Mouse (Mus musculus) CH12.LX (cell line): Measurements from ENCODE around the gene Grk3. TPM values are rescaled to one million over a fixed set of nuclear protein-coding genes. Genes with fewer than 3 reads are reported as not detected.

Experiments used
- DNase-seq: peaks from one replicate; pipeline ENCODE4 v3.0.0-alpha.2; 2013; ENCODE audit errors: extremely low read depth
- H3K27ac ChIP-seq: 2 replicates; pipeline ENCODE4 v1.5.1; 2012; ENCODE audit warnings: low read depth, mild to moderate bottlenecking, control low read depth, moderate library complexity; ENCODE audit not compliant: insufficient read depth
- H3K27me3 ChIP-seq: replicated peaks from 2 replicates; pipeline ENCODE3; 2012; ENCODE audit warnings: inconsistent platforms
- H3K36me3 ChIP-seq, 2 experiments: replicated peaks in 1 of 2; 2 replicates each; pipeline versions ENCODE3 to v1.6.1; 2012; ENCODE audit warnings: inconsistent platforms in 1 of 2, low read length in 1 of 2, mild to moderate bottlenecking in 1 of 2, mixed read lengths in 1 of 2, moderate library complexity in 1 of 2; ENCODE audit not compliant: control insufficient read depth in 1 of 2, insufficient read depth in 1 of 2
- H3K4me1 ChIP-seq, 2 experiments: 2 replicates each; pipeline ENCODE4 v1.6.1; 2012; ENCODE audit warnings: inconsistent platforms in 1 of 2, moderate library complexity in 1 of 2; ENCODE audit not compliant: insufficient read depth in 2 of 2, control insufficient read depth in 1 of 2
- H3K4me2 ChIP-seq: 2 replicates; pipeline ENCODE4 v1.6.1; 2012; ENCODE audit warnings: low read depth, mild to moderate bottlenecking, control low read depth; ENCODE audit not compliant: poor library complexity, insufficient read depth, severe bottlenecking
- H3K4me3 ChIP-seq, 3 experiments: fragments of 150-350 bp in 1 of 3; sonication (generic) in 1 of 3; replicated peaks in 1 of 3; 2 replicates each; pipeline versions ENCODE3 to v1.5.1; 2011 to 2012; ENCODE audit warnings: low read depth in 2 of 3, low read length in 2 of 3, mild to moderate bottlenecking in 2 of 3, moderate library complexity in 2 of 3, control low read depth in 1 of 3, improper control_type of control experiment in 1 of 3, inconsistent platforms in 1 of 3, mixed read lengths in 1 of 3; ENCODE audit not compliant: poor library complexity in 1 of 3
- H3K79me2 ChIP-seq: replicated peaks from 2 replicates; pipeline ENCODE4 v1.6.1; 2012; ENCODE audit warnings: mild to moderate bottlenecking, moderate library complexity; ENCODE audit not compliant: control insufficient read depth, poor library complexity, insufficient read depth, severe bottlenecking; ENCODE audit errors: extremely low read depth
- H3K9ac ChIP-seq: 2 replicates; pipeline ENCODE4 v1.6.1; 2012; ENCODE audit warnings: low read depth, mild to moderate bottlenecking, control low read depth, moderate library complexity; ENCODE audit not compliant: insufficient read depth
- H3K9me3 ChIP-seq: replicated peaks from 2 replicates; pipeline ENCODE3; 2012; ENCODE audit warnings: low read length, inconsistent platforms, mixed read lengths
- CHD1 ChIP-seq: IDR thresholded peaks from 2 replicates; pipeline ENCODE4 v1.6.1; 2012; ENCODE audit warnings: low read depth, low read length, improper control_type of control experiment, inconsistent platforms
- CHD2 ChIP-seq: IDR thresholded peaks from 2 replicates; pipeline ENCODE4 v1.6.1; 2011; ENCODE audit warnings: low read length, improper control_type of control experiment
- CTCF ChIP-seq, 2 experiments: IDR thresholded peaks in 1 of 2; conservative IDR thresholded peaks in 1 of 2; 2 replicates each; pipeline ENCODE4 v1.5.1; 2011 to 2012; ENCODE audit warnings: low read depth in 2 of 2, low read length in 2 of 2, improper control_type of control experiment in 1 of 2, inconsistent platforms in 1 of 2, mild to moderate bottlenecking in 1 of 2, moderate library complexity in 1 of 2
- E2F4 ChIP-seq: IDR thresholded peaks from 2 replicates; pipeline ENCODE4 v1.6.1; 2011; ENCODE audit warnings: low read depth, low read length, improper control_type of control experiment; ENCODE audit not compliant: insufficient replicate concordance
- ELF1 ChIP-seq: IDR thresholded peaks from 2 replicates; pipeline ENCODE4 v1.6.1; 2014; ENCODE audit warnings: low read depth, mild to moderate bottlenecking, inconsistent platforms, low read length, improper control_type of control experiment
- ETS1 ChIP-seq: conservative IDR thresholded peaks from 2 replicates; pipeline ENCODE4 v1.6.1; 2012; ENCODE audit warnings: low read depth, mild to moderate bottlenecking, inconsistent platforms, low read length, improper control_type of control experiment, moderate library complexity
- GABPA ChIP-seq: IDR thresholded peaks from 2 replicates; pipeline ENCODE4 v1.6.1; 2012; ENCODE audit warnings: low read depth, low read length, improper control_type of control experiment, inconsistent platforms; ENCODE audit not compliant: insufficient replicate concordance
- IRF4 ChIP-seq: IDR thresholded peaks from 2 replicates; pipeline ENCODE4 v1.6.1; 2014; ENCODE audit warnings: low read depth, mild to moderate bottlenecking, inconsistent platforms, low read length, improper control_type of control experiment
- MAZ ChIP-seq: IDR thresholded peaks from 2 replicates; pipeline ENCODE4 v1.6.1; 2012; ENCODE audit warnings: low read depth, mild to moderate bottlenecking, inconsistent platforms, low read length, improper control_type of control experiment, moderate library complexity
- MEF2A ChIP-seq: IDR thresholded peaks from 2 replicates; pipeline ENCODE4 v1.6.1; 2014; ENCODE audit warnings: low read depth, mild to moderate bottlenecking, inconsistent platforms, low read length, improper control_type of control experiment, borderline replicate concordance
- MXI1 ChIP-seq: IDR thresholded peaks from 2 replicates; pipeline ENCODE4 v1.6.1; 2011; ENCODE audit warnings: mild to moderate bottlenecking, low read depth, low read length, improper control_type of control experiment
- MYC ChIP-seq: IDR thresholded peaks from 2 replicates; pipeline ENCODE4 v1.6.1; 2011; ENCODE audit warnings: low read depth, mild to moderate bottlenecking, improper control_type of control experiment, low read length
- NELFE ChIP-seq: IDR thresholded peaks from 2 replicates; pipeline ENCODE4 v1.6.1; 2011; ENCODE audit warnings: low read depth, low read length, improper control_type of control experiment
- NRF1 ChIP-seq: IDR thresholded peaks from 2 replicates; pipeline ENCODE4 v1.6.1; 2014; ENCODE audit warnings: low read depth, mild to moderate bottlenecking, inconsistent platforms, low read length, improper control_type of control experiment, moderate library complexity
- PAX5 ChIP-seq: IDR thresholded peaks from 2 replicates; pipeline ENCODE4 v1.6.1; 2012; ENCODE audit warnings: low read length, inconsistent platforms, mixed read lengths
- POLR2AphosphoS2 ChIP-seq: IDR thresholded peaks from 2 replicates; pipeline ENCODE4 v1.6.1; 2011; ENCODE audit warnings: low read depth, low read length, improper control_type of control experiment
- RCOR1 ChIP-seq: conservative IDR thresholded peaks from 2 replicates; pipeline ENCODE4 v1.6.1; 2012; ENCODE audit warnings: low read depth, mild to moderate bottlenecking, inconsistent platforms, low read length, improper control_type of control experiment
- SMC3 ChIP-seq: IDR thresholded peaks from 2 replicates; pipeline ENCODE4 v1.6.1; 2011; ENCODE audit warnings: low read depth, low read length, improper control_type of control experiment
- TBP ChIP-seq: conservative IDR thresholded peaks from 2 replicates; pipeline ENCODE4 v1.6.1; 2011; ENCODE audit warnings: low read depth, low read length, improper control_type of control experiment
- TCF12 ChIP-seq: IDR thresholded peaks from 2 replicates; pipeline ENCODE4 v1.6.1; 2014; ENCODE audit warnings: low read depth, mild to moderate bottlenecking, inconsistent platforms, low read length, improper control_type of control experiment
- USF2 ChIP-seq: conservative IDR thresholded peaks from 2 replicates; pipeline ENCODE4 v1.6.1; 2011; ENCODE audit warnings: low read depth, low read length, improper control_type of control experiment
- ZC3H11A ChIP-seq: IDR thresholded peaks from 2 replicates; pipeline ENCODE4 v1.6.1; 2012; ENCODE audit warnings: low read depth, mild to moderate bottlenecking, inconsistent platforms, low read length, improper control_type of control experiment
- ZKSCAN1 ChIP-seq: IDR thresholded peaks from 2 replicates; pipeline ENCODE4 v1.6.1; 2012; ENCODE audit warnings: low read depth, inconsistent platforms, low read length, improper control_type of control experiment, borderline replicate concordance
- ZNF384 ChIP-seq: IDR thresholded peaks from 2 replicates; pipeline ENCODE4 v1.6.1; 2012; ENCODE audit warnings: low read depth, low read length, improper control_type of control experiment, inconsistent platforms
- dilution Hi-C: fragments of 300-500 bp; cut with MboI; formaldehyde crosslinking; loops from 2 replicates; pipeline ENCODE4 v1.14.3; 2020; ENCODE audit warnings: low sequenced_read_pairs; ENCODE audit not compliant: extremely low pct_unique_long_range_greater_than_20kb, extremely low pct_ligation_motif_present
- in situ Hi-C: fragments of 300-500 bp; cut with MboI; formaldehyde crosslinking; loops from 3 replicates; pipeline ENCODE4 v1.14.3; 2019; ENCODE audit warnings: low sequenced_read_pairs, low pct_ligation_motif_present, low pct_unique_long_range_greater_than_20kb, mixed read lengths
- polyA plus RNA-seq: library from polyadenylated mRNA; unstranded; fragments of >175 nt; gene quantifications from 2 replicates; pipeline ENCODE4 v1.2.1, GENCODE M21; 2012; ENCODE audit warnings: low read depth; ENCODE audit not compliant: insufficient read length
- total RNA-seq, 2 experiments: library from RNA; depleted of rRNA; stranded (reverse); fragments of 300-350 nt in 1 of 2; fragments of >200 nt in 1 of 2; gene quantifications; 2 replicates each; pipeline ENCODE4 v1.2.3; 2012 to 2014

The Grk3 gene
- total and polyA plus RNA-seq, 3 experiments = not detected

GRCm38 (mm10) chr5:112928201-112928881, 87.2 kb downstream of the Grk3 start:
- Histone ChIP-seq H3K9ac (no peak overlapping the region), H3K4me1 (no peaks in the 10 kb centered on the region), H3K79me2 (no peaks in the 10 kb centered on the region), H3K4me3 (no peak overlapping the region), H3K9me3 (peaks cover 90% of the 10 kb centered on the region), H3K27me3 (no peaks in the 10 kb centered on the region), H3K4me2 (no peak overlapping the region), H3K36me3 (no peaks in the 10 kb centered on the region), H3K27ac (no peak overlapping the region)
- dilution Hi-C loops = no loop called here
- in situ Hi-C loops = no loop called here
- TF ChIP-seq RCOR1 (no peak), ZKSCAN1 (no peak), ETS1 (no peak), ZNF384 (no peak), ELF1 (no peak), NRF1 (no peak), MXI1 (no peak), SMC3 (no peak), CHD1 (no peak), TCF12 (no peak), CHD2 (no peak), POLR2AphosphoS2 (no peak), IRF4 (no peak), MEF2A (no peak), E2F4 (no peak), MAZ (no peak), GABPA (no peak), PAX5 (no peak), TBP (no peak), MYC (no peak)
- TF ChIP-seq, all 38 proteins: peak for 0
- DNase-seq = no peak

- H3K27ac ChIP-seq = no peak overlapping the region
- no peaks in the 10 kb centered on the region for H3K36me3 ChIP-seq
- no peaks in the 10 kb centered on the region for H3K27me3 ChIP-seq
- H3K4me3 ChIP-seq = no peak overlapping the region
- in situ Hi-C loops = no loop called here
- no peaks in the 10 kb centered on the region for H3K4me1 ChIP-seq
- H3K9me3 ChIP-seq = peaks cover 89% of the 10 kb centered on the region
- H3K4me2 ChIP-seq = no peak overlapping the region
- dilution Hi-C loops = no loop called here
- no peaks in the 10 kb centered on the region for H3K79me2 ChIP-seq
- TF ChIP-seq ZC3H11A = no peak
- no peak for TF ChIP-seq TCF12
- no peak for TF ChIP-seq GABPA
- no peak for TF ChIP-seq ZNF384
- TF ChIP-seq ETS1 = no peak
- TF ChIP-seq CTCF (conservative IDR thresholded peaks at IDR 0.05 in 1 of 2, IDR thresholded peaks at IDR 0.05 in 1 of 2; ENCODE audit: low read depth in 2 of 2, low read length in 2 of 2) = no peak
- TF ChIP-seq NELFE = no peak
- no peak for TF ChIP-seq RCOR1
- TF ChIP-seq ZKSCAN1 = no peak
- no peak for TF ChIP-seq USF2
- H3K9ac ChIP-seq = no peak overlapping the region
- DNase-seq = no peak
Measured at GRCm38 (mm10) chr5:112925422-112925821, 90.2 kb downstream of the Grk3 start.
